Mouse (Mus musculus): ENCODE results near the gene Rab19.
"Not testable (repeated sequence)": the region's sequence is repeated elsewhere in the genome, so short reads cannot be mapped to it uniquely, and the experiment has no call there.

The Rab19 gene

DNA sequence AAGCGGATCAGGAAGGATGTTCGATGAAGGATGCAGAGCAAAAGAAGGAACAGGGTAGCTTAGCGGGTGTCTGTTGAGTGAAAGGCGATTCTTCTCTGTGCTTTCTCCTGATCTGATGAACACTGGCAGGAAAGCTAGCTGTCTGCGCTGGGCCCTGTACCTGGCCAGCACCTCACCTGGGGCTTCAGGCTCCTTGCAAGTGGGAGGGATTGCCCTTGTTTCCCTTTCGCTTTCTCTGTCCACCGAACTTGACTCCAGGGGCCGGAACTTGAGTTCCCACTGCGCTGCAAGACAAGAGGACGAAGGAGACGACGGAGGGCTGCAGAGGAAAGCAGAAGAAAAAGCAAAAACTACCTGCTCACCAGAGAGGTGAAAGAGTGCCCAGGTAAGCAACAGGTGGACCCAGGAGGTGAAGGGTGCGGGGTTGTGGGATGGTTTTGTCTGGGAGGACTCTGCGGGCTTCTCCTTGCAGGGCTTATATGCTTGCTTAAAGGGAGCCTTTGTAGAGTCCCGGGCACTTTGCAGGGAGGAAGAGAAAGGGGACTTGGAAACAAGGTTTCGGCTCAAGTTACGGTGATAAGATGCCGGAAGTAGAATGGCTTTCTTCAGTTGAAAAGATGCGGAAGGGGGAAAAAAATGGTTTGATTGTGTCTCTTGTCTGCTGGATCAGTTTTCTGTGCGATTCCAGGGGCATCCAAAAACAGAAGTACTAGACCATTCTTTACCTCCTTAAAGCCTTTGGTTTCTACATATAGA lies at the start of gene Rab19:
TSS of gene Rab19 (plus strand) at position 51 of the 756 bp plus-strand sequence.
- peak; percentile 68 to 71 for DNase-seq

DNA sequence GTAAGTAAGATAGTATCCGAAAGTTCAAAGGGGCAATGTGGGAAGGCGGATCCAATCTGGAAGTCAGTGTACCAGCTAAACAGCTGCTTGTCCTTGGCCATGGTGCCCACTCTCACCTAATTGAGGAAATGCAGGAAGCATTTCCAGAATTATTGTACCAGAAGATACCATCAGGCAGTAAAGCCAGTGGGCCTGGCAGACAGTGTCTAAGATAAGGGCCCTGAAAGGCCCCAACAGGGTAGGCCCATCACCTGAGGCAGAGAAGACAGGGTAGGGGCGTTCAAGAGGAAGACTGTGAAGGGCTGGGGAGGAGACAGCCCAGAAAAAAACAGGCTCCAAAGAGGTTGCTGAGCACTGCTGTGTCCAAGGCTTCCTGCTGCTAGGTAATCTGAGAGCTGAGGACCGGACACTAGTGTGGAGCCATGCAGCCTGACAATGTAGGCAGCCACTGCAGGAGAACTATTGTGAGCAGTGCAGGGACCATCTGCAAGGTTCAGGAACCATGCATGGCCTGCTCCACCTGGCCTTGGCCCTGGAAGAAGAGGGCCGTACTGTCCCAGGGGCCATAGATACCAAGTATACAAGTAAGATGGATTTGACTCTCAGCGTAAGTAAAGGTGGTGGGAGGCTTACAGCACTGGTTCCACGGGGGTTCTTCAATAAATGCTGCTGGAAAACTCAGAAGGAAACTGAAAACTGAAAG lies 48.8 kb upstream of the Rab19 start:
- no peak for DNase-seq

DNA sequence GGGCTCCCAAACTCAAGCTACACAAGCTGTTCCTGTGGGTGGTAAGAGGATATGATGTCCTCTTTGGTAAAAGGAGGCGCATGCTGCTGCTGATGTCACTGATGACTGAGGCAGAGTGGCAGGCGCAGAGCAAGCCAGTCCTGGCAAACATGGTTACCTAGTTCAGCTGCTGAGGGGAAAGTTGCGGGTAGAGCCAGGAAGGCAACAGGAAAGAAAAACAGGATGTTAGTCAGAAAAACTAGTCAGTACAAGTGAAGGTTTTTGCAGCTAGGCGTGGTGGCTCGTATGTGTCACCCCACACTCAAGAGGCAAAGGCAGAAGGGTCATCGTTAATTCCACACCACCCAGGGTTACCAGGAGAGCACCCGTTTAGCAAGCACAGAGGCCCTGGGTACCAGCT lies 46.8 kb upstream of the Rab19 start:
- DNase-seq, result no peak

DNA sequence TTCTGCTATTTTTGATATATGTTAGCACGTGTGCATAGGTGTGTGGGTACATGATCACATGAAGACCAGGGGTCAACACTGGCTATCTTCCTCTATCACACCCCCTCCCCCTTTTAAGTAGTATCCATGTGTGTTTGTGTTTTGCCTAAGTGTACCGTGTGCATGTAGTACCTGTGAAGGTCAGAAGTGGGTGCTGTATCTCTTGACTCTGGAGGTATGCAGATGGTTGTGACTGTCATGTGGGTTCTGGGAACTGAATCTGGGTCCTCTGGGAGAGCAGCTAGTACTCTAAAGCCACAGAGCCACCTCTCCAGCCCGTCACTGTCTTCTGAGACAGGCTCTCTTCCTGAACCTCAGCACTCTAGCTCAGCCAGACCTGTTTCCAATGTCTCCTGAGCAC lies 46.1 kb upstream of the Rab19 start:
- DNase-seq, result no peak

DNA sequence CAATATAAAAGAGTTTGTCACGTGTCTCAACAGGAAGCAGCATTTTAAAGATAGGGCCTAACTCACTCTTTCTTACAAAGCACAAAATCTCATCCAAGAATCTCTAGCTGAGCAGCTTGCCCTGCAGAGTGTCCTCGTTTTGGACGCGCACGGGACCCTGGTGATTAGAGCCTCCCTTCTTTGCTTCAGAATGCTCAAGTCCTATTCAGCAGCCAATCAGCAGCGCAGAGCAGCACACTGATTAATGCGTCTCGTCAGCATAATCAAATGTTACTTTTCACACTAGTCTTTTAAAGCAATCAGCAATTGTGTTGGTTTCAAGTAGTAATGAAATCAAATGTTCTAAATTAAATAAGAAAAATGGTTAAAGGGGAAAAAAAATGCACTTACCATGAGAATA lies 42.6 kb upstream of the Rab19 start:
- DNase-seq, result no peak

DNA sequence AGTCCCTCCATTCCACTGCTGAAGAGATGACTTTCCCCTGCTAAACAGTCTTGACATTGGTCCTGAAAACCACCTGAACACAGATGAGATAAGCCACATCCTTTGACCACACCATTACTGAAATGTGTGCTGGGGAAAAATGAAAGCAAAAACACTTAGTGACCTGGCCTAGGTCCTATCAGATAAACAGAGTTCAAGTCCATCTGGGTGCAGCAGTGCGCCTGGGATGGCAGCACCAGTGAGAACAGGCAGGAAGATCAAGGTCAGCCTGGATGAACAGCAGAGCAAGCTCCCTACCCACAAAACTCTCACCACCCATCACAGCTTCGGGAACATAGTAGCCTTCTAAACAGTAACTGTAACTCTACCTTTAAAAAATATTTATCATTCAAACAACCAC lies 39.2 kb upstream of the Rab19 start:
- peak in 1 of 2 experiments; percentile 41 for DNase-seq

DNA sequence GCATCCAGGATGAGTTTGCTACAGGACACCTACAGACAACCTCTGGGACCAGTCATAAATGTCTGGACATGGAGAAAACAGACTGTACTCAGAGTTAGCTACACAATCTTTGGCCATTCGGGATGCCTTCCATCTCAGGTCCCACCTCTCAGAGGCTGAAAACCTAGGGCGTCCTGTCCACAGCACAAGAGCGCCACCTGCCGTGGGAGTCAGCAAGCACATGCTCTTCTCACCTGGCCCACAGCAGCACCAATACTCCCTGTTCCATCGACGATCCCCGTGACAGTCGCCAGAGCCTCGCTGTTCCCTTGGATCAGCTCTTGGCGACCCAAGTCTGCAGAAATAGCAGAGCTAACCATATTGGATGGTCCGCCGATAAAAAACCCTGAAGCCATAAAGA lies 37.0 kb upstream of the Rab19 start:
- DNase-seq, result peak; percentile 77 to 83

DNA sequence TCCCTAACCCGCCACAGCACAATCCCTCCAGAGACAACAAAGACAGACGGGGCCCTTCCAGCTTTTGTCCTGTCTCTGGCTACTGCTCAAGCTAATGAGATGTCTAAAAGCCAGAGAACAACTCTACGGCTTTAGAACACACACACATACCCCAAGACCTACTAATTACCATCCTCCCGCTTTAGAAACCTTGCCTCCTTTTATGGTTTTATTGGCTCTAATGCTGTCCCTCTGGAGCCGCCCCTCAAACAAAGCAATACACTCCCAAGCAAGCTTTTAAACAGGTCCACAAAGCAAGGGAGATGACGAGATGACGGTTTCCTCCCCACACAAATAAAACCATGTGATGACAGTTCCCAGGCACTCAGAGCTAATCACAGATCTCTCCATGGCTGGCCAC lies 35.5 kb upstream of the Rab19 start:
- no peak for DNase-seq

DNA sequence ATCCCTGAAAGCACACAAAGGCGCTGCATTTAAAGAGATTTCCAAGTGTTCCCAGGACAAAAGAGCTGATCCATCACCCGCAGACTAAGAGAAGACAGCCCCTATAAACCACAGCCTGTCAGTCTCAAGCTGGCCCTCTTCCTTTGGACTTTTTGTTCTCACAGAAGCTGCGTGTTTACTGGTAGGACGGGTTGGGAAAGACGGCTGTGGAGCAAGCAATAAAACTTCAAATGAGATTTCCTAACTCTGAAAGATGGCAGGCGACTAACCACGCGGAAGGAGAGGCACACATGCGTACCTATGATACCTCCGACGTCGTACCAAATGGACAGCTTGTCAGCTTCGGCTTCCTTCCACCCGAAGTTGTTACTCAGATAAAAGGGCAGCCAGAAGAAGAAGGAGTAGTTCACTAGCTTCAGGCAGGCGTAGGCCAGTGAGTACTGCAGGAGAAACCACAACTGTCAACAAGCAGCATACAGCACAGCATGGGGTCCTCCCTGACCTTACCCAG lies 33.9 kb upstream of the Rab19 start:
- DNase-seq, result peak in 1 of 2 experiments; percentile 24

DNA sequence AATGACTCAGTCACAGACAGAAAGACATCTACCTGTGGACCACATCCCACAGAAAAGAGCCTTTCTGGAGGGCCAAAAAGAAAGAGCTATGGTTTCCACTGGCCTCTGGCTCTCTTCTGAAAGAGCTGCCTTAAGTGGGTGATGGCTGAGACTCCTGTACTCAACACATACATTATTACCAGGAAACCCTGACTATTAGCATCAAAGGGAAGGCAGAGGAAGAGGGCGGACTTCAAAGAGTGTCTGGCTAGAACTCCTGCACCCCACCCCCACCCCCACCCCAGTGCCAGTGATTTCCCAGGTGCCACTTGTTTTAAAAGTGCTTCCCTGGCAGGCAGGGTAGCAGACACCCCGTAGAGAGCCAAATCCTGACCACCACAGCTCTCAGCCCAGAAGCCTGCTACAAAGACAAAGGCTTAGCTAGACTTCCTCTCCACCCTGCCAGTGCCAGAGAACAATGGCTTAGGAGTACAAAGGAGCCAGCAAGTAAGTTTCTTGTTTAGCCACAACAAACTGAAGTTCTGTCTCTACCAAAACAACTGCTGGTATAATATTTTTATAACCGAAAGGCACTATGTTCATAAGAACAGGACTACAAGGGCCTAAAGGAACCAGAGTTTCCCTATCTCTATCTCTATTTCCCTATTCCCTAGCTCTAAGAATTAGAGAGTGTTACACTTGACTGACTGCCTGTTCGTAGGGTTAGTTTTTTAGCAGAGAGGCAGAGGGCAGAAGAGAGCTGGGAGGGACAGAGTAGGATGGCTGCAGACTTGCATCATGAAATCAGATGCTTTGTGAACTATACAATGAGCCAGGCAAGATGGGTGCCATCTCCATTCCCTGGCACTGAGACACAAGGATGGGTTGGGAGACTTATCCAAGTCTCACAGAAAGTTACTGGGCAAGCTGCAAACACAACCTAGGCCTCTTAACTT lies 32.8 kb upstream of the Rab19 start:
- no peak for DNase-seq

DNA sequence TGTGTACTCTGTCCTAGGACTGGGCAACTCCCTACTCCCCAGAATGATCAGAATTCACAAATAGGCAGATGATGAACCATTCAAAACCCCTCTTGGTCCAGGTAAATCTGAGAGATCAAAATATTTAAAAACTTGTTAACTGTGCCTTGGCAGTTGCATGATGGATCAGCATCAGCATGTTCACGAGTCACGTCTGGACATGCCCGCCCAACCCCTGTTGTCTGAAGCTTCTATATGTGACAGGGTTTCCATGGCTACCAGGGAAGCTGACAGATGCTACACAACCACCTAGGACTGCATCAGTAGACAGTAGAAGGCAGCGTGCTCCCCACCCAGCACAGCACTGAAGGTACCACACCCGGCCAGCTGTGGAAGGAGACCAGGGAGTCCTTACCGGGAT lies 32.0 kb upstream of the Rab19 start:
- no peak for DNase-seq

DNA sequence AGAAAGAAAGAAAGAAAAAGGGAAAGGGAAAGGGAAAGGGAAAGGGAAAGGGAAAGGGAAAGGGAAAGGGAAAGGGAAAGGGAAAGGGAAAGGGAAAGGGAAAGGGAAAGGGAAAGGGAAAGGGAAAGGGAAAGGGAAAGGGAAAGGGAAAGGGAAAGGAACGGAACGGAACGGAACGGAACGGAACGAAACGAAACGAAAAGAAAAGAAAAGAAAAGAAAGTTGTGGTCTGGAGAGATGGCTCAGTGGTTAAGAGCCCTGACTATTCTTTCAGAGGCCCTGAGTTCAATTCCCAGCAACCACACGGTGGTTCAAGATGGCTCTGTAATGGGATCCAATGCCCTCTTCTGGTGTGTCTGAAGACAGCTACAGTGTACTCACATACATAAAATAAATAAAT lies 21.8 kb upstream of the Rab19 start:
- DNase-seq, result not testable (repeated sequence)

DNA sequence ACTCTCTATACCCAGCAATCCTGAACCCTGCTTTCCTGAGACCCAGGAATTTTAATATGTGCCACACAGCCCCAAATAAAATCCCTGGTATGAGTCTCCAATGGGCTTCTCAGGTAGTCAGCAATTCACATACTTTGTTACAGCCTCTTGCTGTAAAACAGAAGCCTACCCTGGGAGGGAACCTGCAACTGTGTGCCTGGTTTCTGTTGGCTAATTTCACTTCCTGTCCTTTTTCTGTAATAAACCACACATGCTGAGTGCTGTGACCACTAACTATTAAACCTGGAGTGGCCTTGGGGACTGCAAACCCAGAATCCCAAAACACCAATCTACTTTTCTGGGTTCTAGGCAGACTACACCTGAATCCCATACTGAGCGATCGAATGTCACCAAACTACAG lies 18.3 kb upstream of the Rab19 start:
- DNase-seq, result no peak

DNA sequence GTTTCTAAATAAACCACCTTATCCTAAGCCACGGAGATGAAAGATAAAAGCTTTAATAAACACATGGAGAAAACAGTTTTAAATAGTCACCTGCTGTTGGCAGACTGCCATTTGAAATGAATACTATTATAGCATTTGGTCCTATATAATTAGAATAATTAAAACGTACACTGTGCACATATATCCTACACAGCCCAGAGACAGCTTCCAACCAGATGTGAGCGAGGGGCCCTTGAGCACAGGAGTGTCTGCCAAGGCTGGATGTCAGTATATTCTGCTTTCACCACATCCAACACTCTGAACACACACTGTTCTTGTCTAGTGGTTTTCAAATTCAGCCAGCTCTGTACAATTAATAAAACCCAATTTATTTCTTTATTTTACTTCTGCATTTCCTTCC lies 11.3 kb upstream of the Rab19 start:
- no peak for DNase-seq

DNA sequence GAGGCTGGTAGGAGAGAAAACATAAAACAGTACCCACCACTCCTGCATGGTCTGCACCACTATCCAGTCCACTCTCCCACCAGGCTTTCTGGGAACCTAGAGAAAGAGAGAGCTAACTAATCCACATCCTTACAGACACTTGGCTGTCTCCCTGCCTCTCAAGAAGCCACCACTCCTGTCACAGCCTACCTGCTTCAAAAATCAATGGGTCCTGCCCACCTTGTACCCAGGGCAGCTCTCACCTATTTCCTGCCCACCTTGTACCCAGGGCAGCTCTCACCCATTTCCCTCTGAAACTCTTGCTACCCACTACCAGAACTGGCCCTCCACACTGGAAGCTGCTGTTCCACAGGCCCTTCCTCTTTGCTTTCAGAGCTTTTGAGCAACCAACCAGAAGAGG lies 8.9 kb upstream of the Rab19 start:
- DNase-seq, result no peak

DNA sequence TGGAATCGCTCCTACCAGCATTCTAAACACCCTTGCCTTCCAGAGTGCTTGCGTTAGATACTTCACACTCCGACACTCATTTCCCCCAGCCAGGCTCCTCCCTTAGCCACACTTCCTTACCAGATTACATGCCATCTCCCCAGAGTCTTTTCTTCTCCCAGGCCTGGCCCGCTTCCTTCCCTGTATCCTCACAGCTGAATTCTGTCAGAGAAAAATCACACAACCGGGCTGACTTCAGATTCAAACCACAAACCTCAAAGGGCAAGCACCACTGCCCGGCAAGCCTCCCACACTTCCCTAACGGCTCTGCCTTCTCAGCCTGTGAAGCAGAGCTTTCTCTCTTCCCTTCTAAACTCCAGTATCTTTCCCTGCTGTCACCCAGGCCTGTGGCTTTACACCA lies 8.2 kb upstream of the Rab19 start:
- peak; percentile 60 to 67 for DNase-seq

DNA sequence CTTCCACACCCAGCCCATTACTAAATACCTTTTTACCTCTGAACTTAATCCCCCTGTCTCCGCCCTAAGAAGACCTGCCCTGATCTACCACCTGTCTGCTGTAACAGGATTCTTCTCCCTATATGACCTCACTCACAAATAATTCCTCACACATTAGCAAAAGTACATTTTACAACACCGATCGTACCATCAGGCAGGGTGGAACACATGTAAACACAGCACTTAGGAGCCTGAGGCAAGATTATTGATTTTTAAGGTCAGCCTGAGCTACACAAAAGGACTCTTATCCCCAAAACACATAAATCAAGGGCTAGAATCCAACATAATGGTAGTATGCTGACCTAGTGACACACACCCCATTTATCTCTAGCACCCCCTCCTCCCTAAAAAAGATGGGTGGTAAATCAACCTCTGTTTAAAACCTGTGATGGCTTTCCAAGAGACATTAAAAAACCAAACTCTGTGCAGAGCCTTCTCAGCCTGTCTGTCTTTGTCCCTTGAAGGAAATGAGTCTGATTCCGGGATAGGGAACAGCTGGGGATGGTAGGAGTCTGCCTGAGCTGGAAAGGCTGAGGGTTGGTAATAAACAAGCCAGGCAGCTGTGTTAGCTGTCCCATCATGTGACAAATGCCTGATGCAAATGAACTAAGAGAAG lies 7.5 kb upstream of the Rab19 start:
- DNase-seq, result no peak

DNA sequence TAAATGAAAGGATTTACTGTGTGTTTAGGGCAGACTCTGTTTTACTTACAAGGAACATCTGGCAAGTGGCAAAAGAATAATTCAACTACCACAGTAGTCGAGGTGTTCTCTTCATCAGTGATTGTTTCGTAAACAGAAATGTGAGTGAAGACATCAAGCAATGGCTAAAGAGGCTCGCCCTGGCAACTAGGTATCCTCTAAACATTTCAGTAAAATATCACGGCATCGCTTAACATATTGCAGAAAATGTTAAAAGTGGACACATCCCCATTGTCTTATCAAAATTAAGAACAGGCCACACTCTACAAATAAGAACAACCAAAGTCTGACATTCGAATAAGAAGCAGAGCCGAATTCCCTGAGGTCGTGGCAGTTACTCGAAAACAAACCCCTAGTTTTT lies 4.2 kb upstream of the Rab19 start:
- DNase-seq, result no peak

DNA sequence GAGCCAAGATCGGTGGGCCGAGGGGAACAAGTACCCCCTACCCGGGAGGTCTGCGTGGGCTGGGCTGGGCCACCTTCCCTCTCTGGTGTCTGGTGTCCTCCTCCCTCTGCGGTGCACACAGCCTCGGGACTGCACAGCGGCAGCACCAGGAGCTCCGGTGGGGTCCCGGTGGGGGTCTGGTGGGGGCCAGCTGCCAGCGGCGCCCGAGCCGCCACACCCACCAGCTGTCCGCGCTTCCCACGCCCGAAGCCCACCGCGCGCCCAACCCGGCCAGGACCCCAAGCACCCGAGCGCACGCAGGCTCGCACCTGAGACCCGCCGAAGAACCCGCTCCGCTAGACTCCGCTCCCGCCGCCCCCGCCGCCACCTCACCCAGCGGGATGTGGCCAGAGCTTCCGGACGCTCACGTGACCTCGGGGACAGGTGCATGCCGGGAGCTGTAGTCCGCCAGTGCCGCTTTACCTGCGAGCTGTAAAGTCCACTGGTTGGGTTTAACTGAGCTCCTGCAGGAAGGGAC lies 3.6 kb upstream of the Rab19 start, which contains the start of gene Slc37a3:
TSS of gene Slc37a3 (minus strand) at position 365 of the 517 bp plus-strand sequence.
- DNase-seq, result peak; percentile 92 to 93

DNA sequence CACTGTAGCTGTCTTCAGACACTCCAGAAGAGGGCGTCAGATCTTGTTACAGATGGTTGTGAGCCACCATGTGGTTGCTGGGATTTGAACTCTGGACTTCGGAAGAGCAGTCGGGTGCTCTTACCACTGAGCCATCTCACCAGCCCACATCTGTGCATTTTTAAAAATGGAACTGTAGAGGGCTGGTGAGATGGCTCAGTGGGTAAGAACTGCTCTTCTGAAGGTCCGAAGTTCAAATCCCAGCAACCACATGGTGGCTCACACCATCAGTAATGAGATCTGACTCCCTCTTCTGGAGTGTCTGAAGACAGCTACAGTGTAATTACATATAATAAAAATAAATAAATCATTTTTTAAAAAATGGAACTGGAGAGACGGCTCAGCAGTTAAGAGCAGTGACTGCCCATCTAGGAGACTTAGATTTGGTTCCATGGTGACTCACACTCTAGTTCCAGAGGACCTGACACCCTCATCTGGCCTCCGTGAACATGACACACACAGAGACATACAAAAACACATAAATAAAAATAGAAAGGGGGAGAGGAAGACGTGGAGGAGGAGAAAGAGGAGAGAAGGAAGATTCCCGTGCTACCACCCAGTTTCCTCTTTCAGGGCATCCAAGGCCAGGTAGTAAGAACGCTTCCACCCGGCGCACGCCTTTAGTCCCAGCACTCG lies 2.7 kb upstream of the Rab19 start:
- not testable (repeated sequence) for DNase-seq

DNA sequence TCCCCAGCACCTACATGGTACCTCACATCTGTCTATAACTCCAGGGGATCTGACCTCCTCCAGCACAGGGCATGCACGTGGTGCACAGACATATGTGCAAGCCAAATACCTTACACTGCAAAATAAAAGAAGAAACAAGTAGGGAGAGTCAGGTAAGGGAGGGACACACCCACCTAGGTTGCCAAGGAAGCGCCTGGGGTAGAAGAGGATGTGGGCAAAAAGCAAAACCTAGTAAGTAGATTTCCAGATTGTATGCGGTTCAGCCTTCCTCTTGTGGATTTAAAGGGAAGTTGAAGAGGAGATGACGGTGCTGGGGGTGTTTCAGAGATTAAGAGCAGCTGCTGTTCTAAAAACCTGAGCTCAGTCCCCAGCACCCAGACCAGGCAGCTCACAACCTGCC lies 1.8 kb upstream of the Rab19 start:
- peak; percentile 29 to 31 for DNase-seq

DNA sequence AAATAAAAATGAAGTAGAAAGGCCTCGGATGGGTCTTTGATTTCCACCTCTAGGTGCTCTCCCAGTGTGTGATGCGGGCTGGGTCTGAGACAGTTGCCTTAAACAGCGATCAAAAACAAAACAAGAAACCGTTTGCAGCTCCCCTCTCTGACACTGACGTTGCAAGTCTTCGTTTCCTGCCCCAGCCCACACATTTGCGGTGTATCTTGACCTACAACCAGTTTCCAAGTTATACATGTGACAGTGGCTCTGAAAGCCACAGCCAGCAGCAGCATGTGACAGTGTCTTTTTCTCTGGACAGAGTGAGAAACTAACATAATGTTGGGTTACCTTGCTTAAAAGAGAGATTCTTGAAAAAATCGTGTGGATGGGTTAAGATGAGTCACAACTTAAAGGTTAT lies 1.2 kb upstream of the Rab19 start:
- DNase-seq, result peak; percentile 50 to 51

All from lung, adult 18-20 months (tissue).